Mouse (Mus musculus): ENCODE measurements at regions not wholly inside any gene's neighbourhood (a gene's known extent, or its start where the extent isn't known, plus 50 kb on each side); places are given as distances from the start of the nearest gene placed in this dataset.

DNA sequence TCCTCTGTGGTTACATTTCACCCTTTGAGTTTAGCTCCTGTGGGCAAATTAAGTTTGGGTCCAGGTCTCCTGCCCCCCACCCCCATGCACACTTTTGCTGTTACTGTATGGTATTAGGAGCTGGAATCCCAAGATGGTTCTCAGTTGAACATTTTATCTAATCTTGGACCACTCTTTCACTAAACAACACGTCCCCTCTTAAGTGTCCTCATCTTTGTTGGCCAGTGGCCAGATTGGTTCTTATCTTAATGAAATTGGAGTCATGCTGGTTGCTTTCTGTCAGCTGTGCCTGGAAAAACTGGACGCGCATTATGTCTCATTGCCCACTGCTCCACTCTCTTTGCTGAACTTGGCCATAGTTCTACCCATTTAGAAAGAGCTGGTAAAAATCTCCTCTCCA lies 391.1 kb upstream of the Pbx1 start:
- DNase-seq (ENCODE audit: low spot score) = no peak

DNA sequence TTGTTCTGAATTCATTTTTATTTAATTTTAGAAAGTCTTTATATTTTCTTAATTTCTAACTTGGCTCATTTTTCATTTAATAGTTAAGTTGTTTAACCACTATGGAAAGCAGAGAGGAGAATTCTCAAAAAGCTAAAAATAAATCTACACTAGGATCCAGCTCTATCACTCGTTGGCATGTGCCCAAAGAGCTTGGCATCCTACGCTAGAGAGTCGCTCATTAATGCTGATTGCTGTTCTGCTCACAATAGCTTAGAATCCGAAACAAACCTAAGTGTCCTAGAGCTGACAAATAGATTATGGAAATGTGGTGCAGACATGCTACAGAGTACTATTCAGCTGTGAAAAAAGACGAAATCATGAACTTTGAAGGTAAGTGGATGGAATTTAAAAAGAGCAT lies 386.3 kb upstream of the Pbx1 start:
- no peak for DNase-seq (ENCODE audit: low spot score)

DNA sequence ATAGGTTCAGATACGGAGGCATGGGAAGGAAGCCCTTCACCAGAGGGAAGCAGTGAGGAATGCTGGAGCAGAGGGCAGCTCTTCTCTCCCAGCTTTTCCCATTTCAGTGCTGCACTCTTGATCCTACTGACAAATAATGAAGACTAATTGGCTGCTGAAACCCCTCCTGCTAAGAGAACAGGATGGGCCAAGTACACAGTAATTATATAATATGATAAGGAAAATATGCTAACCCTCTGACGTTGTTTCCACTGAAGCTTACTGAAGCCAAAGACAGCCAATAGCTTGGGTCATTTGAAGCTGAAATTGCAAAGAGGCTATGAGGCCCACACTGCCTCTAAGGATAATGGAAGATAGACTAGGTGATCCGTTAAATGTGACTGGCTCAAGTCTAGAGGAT lies 375.0 kb upstream of the Pbx1 start:
- no peak for DNase-seq (ENCODE audit: low spot score)

DNA sequence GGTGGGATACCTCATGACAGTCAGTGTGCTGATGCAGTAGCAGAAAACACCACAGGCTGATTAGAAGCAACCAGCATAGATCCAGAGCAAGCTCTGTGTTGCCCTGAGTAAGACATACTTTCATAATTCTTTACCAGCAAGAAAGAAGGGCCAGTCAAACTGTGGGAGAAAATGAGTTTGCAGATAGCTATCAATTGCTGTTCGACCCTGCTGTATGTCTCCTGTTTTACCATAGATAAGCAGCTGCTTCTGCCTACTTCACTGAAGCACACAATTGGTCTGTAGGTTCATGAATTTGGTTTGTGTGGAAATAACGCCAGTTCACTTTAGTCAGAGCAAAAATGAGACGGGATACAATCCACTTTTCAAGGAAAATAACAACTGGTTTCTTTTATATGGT lies 373.4 kb upstream of the Pbx1 start:
- no peak for DNase-seq (ENCODE audit: low spot score)

DNA sequence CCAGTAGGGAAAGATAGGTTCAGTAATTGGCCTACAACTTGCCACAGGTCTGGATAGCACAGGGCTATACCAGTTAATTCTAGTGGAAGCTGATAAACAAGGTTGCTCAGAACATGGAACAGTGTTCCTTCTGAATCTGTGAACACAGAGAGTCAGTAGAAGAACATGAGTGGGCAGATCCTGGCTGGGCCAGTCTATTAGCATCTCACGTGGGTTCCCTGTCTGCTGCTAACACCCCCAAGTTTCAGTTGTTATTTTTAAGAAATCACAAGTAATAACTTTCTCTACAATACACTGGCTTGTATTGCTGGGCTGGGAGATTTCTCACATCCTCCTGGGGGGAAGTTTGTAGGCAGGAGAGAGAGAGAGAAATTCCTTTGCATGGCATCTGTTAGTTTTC lies 369.0 kb upstream of the Pbx1 start:
- DNase-seq (ENCODE audit: low spot score) = no peak

DNA sequence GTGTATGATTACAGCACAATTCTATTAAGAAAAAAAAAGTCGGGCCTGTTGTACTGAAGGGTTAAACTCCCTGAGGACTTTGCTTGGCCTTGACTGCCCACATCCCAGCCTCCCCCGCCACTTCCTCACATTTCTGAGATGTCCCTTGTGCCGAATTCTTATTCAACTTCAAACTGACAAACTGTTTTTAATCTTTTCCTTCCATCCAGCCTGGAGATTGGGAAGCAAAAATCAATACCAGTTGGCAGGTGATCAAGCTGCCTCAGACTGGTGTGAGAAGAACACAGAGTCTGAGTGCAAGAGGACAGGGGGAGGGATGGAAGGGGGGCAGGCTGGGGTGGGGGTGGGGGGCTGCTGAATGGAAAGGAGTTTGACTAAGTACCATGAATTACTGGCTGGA lies 354.7 kb upstream of the Pbx1 start:
- DNase-seq (ENCODE audit: low spot score) = no peak

DNA sequence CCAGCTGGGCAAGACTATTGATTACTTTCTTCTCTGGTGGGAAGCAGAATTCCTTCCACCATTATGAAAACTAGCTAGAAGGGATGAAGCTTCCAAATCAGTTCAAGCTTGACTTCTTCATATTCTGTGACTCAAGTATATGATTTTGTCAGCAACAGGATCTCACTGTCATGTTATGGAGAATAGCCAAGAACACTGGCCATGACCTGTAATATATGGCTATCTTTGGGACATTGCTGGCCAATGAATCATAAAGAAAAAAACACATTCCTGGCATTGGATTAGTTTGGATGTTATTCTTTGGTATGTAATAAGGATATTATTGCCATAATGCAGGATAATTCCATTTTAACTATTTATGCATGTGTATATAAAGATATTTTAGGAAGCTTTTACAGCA lies 351.8 kb upstream of the Pbx1 start:
- DNase-seq (ENCODE audit: low spot score) = no peak

DNA sequence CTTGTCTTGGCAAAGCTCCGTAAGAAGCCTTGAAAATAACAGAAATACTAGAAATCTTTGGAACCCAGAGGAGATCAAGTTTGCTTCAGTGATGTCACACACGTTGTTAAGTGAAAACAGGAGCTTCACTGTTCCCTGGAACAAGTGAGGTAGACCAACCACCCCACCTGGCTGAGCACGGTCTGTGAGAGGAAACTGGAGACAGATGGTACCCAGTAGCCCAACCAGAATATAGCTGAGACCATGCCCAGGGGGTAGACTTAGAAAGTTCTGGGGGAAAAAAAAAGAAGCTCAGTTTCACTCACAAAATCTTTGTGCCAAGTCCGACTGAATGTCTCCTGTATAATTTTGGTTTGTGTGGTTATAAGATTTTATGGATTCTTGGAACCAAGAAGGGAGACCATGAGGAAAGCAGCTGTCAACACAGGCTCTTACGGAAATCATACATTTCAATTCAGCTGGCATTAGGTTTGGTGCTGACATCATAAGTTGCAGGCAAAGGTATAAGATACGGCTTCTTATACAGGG lies 332.4 kb upstream of the Pbx1 start:
- no peak for DNase-seq (ENCODE audit: low spot score)

DNA sequence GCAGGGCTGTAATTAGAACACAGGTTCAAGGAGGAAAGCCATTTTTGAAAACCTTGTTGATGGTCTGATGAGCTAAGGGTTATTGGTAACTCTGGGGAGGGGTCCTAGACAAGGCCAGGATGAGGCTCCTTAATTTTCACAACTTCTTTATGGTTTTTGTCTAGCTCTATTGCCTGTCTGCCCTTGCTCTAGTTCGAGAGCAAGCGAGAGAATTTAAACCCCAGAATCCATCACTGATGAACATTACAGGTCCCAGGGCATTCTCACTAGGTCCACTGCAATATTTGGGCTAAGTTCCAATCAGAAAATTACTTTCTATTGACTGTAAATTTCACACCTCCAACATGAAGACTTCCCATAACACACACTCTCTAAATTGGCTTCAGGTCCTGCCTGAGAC lies 329.0 kb upstream of the Pbx1 start:
- no peak for DNase-seq (ENCODE audit: low spot score)

DNA sequence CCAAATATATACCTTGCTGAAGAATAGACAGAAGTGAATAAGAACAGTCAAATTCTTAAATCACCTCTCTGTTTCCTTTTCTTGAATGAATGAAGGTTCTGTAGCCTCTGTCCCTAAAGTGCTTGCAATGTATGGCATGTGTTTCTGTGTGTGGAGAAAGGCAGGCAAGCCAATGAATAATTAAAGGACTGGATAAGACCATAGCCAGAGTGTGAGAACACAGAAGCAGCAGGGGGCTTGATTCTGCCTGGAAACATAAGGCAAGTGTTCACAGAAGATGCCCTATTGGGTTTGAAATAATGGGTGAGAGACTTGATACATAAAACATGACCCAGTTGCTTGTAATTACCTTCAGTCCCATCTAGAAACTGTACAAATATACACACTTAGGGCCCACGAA lies 328.2 kb upstream of the Pbx1 start:
- DNase-seq (ENCODE audit: low spot score) = no peak

DNA sequence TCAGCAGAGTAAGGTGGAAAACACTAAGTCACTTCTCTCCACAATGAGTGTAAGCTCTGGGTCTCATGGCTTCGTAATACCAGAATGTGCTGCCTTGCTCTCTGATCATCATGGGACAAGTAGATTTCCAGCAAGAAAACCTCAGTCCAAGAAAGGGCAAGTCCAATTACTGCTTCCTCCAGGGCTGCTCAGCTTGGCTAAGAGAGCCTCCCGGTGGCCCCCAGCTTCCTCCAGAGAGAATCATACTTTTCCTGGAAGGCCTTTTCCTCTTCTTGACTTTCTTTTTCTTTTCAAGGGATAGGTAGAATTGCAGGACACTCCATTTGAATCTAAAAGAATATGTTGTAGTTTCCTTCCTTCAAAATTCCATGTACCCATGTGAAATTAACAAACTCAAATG lies 326.8 kb upstream of the Pbx1 start:
- DNase-seq (ENCODE audit: low spot score) = no peak

DNA sequence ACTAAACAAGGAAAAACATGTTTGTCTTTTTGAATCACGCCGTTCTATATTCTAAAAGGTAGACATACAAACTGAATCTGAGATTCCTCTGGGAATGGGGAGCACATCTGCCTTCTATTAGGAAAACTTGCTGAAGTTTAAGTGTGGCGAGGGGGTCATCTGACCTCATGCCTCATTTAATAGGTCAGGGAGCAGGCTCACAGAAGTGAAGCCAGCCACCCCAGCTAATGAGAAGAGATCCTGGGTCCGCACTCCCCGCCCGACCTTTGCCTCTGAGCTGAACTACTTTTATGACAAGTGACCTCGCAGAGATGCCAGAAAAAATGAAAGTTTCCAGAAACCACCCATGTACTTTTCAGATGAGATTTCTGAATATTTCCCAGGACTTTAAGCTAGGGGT lies 322.1 kb upstream of the Pbx1 start:
- no peak for DNase-seq (ENCODE audit: low spot score)

DNA sequence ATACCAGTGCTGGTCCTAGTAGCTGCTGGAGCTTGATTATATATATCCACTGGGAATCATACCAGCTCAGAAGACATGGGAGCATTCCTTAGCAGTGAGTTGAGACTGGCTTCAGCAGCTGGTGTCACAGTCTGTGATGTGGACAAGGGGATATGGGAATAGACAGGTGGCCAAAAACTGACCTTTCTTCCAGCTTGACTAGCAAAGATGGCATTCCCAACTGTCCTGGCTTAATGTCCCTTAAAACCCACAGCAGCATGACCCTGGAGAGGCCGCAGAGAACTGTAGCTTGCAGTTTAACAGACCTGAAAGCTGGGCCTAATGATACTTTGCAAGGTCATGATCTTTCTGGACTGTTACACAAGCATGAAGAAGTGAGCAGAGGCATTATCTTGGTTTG lies 311.4 kb upstream of the Pbx1 start:
- no peak for DNase-seq (ENCODE audit: low spot score)

DNA sequence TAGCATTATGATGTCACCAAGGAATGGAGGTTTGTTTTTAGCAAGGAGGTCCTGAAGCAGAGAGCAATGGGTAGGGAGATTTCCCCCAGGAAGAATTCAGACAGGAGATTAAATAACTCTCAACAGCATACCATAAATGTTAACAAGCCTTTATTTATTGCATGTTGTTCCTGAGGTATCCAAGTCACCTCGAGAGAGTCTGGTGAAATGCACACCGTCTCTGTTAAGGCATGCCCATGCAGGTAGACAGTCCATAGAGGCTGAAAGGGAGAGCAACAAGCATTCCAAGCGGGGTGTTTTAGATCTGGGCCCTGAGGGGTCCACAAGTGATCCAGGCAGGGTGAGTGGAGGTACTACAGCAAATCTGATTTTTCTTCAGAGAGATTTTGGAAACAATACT lies 305.9 kb upstream of the Pbx1 start:
- DNase-seq (ENCODE audit: low spot score) = no peak

DNA sequence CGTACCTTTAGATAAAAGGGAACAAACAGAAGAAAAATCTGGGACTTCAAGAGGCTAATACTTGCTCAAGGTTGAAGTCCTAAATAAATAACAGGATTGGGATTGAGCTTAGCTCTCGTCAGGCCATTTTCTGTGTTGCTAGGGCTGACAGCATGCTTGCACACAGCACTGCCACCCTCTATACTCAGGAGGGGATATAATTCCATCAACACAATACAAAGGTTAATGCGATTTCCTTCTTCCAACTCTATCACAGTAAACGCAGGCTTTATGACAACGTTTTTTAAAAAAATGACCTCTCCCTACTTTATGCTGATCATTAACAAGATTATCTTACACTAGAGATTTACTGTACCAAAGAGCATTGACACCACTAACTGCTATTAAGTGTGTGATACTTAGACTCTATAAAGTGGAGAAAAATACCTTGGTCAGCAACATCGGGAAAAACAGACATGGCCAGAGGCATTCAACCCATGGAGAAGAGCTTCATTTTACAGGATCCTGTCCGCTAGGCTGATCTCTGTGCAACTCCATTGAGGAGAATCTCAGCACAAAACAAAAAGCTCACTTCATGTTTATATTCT lies 305.3 kb upstream of the Pbx1 start:
- DNase-seq (ENCODE audit: low spot score) = no peak

DNA sequence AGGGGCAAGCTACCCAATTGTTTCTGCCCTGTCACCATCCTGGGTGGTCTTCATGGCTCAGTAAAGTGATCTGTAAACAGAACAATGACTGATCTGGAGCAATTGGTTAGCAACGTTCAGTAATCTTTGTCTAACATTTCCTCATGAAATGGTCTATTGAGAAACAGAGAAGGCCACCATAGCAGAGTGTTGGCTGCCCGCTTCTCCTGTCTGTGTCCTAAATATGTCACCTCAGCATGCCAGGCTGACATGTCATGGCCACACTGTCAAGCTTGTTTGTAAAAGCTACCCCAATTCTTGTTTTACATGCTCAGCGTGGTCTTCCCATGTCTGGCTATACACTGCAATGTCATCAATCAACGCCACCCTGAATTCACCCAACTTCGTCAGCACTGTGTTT lies 301.0 kb upstream of the Pbx1 start:
- DNase-seq (ENCODE audit: low spot score) = no peak

DNA sequence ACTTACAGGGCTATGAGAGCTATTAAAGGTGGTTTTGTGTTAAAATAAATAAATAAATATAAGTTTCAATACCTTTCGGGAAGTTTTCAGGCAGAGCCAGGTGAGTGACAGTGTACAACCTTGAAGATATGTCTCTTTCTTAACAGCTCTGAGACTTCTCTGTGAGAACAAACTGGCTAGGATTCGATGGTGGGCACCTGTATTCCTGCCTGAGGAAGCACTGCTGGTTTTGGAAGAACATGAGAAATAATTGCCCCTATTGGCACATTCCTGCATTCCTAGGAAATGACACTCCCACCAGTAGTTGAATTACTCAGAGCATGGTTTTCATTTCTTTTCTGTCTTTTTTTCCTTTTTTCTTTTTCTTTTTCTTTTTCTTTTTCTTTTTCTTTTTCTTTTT lies 277.8 kb upstream of the Pbx1 start:
- DNase-seq (ENCODE audit: low spot score) = no peak

DNA sequence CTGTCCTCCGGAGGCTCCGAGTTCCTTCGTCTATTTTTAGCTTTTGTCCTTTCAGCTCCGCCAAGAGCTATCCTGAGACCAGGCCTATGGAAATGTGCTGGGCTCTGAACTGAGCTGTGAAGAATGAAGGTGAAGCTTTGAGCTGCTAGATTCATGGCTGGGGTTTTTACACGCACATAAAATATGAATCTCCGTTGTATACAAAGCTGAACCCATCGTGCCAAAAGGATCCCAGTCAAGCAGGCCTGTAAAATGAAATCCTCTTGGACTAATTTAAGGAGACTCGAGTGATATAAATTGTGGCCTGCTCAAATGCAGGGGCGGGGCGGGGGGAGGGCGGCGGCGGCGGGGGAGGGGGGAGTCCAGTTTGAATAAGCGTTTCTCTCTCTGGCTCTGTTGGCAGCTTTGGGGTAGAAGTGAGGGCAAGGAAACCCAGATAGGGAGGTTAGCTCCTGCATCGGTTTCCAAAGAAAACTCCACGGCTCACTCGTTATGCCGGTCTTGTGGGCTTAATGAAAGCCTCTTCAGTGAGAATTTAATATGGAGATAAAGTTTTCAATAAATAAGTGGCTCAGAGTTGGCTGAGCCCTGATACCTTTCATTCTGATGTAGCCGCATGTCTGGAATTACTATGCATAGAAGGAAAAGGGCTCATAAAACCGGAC lies 277.1 kb upstream of the Pbx1 start:
- DNase-seq (ENCODE audit: low spot score) = no peak

DNA sequence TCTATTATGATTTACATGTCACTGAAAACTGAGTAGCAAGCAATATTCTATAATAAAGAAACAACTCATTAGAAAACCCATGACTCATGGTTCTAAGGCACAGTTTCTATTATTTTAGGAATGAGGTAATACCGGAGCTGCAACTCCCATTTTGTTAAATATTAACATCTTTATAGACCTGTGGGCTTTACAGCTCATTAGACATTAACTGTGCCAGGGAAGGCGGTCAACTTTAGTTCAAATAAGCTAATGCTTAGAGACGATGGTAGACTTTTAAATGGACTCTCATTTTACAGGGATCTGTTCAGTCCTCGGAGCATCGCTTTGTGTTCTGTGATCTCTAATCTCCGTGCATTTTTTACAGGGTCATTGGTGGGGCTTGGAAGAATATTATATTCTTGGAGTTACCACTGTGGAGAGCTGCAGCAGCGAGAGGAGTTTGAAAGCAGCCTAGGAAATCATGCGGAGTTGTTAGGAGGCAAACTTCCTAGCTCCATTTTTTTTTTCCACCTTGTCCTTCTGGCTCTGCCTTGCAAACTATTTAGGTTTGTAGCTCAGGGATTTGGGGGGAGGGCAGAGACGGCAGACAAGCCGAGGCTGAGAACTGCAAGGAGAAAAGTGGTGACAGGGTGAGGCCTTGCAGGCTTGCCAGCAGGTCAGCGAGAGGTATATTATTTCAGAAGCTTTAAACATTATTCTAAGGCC lies 276.2 kb upstream of the Pbx1 start:
- no peak for DNase-seq (ENCODE audit: low spot score)

DNA sequence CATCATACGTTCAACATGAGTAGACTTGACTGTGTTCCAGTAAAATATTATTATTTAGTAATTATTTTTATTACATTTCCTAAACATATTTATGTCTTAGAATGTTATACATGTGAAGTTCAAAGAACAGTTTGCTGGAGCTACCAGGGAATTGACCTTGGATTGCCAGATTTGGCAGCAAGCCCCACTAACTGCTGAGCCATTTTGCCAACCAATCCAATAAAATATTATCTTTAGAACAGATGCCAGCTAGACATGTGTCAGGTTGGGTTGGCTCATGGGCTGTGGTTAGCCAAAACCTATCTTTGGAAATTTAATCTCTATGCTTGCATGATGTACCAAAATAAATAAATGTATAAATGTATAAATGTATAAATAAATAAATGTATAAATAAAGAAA lies 265.3 kb upstream of the Pbx1 start:
- no peak for DNase-seq (ENCODE audit: low spot score)

DNA sequence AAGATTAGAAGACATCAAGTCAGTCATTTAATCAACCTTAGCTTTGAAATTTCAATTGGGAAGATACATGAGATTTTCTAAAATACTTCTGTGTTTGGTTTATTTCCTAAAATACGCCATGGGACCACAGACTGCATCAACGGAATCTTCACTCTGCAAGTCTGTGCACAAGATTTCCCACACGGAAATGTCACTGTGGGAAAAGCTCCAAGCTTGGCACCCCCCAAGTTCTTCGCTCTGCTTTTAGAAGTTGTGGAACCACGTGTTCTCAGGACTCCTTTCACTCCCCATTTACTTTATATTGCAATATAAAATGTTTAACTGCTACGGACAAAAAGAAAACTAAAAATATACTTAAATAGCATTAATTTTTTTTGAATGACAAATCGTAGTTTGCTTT lies 254.8 kb upstream of the Pbx1 start:
- no peak for DNase-seq (ENCODE audit: low spot score)

DNA sequence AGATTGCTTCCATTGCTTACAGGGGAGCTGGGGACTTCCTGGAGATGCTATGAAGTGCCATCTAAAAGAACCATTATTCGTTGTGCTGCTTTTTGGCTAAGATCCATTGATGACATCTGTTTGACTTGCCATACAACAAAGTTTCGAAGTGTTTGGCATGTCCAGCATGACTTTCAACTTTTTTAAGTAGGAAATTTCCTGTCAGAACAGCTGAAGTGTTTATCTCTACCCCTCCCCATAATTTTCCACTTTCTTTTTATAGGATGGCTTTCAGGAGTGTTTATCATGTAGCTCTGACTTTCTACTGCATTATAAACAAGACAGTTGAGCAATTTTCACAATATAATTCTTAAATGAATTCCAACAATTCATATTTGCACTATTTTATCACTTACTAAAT lies 253.1 kb upstream of the Pbx1 start:
- no peak for DNase-seq (ENCODE audit: low spot score)

DNA sequence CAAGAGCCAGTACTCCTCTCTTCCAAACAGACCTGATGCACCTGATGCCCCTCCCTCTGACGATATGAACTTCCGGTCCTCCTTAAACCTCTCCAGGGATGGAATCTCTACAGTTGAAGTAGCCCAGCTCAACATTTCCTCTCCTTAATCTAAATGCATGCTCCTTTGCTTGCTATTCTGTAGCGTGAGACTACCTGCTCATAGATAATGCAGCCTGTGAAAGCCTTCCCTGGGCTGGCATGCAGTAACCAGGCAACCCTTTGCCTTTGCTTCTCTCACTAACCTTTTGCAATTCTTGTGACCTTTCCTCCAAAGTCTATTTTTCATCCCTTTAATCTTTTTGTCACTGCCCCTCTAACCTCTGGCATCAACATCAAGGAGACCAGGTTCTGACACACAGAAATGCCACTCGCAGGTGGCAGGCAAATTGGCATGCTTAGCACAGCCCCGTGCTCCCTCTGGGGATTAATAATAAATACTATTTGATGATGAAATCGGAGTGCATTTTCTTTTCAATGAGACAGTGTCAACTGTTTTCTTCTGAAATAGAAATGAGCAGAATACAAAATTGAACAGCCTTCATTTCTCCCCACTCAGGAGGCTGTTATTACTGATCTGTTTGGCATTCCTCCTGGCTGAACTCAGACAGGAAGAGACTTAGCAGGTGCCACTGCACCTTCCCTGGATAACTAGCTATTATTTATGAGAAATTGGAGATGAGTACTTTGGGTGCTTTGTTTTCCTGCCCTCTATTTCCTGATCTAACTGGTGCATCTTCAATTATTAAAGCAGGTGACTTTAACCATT lies 249.8 kb upstream of the Pbx1 start:
- no peak for DNase-seq (ENCODE audit: low spot score)
